Mouse (Mus musculus): Measurements from ENCODE around the gene Plcz1. TPM values are rescaled to one million over a fixed set of nuclear protein-coding genes. Genes with fewer than 3 reads are reported as not detected.

Plcz1 gene
- not detected in 2 replicates for polyA plus RNA-seq (2016; fragmentation: Nextera tagmentation; extraction: Ambion mirVana)

- Histone ChIP-seq H3K27me3 (ENCODE audit: low read depth, poor library complexity, severe bottlenecking) (no peaks in the 10 kb centered on the region), H3K36me3 (no peaks in the 10 kb centered on the region), H3K27ac (no peak within 1 kb of the TSS), H3K4me3 (no peak within 1 kb of the TSS), H3K4me1 (no peaks in the 10 kb centered on the region; the same call in 1 of the 2 replicates), H3K9me3 (replicated peaks) (no peaks in the 10 kb centered on the region)
- WGBS: 92% methylated on average over 5 of the region's 5 CpGs
- DNase-seq (ENCODE audit: low spot score): no peak
Measured at GRCm38 (mm10) chr6:140041357-140041756, at the start of gene Plcz1. Gene Plcz1 (minus strand): TSS chr6:140041457.

- Histone ChIP-seq H3K4me3 (no peak overlapping the region), H3K36me3 (no peaks in the 10 kb centered on the region), H3K9me3 (replicated peaks) (no peaks in the 10 kb centered on the region), H3K27me3 (ENCODE audit: low read depth, poor library complexity, severe bottlenecking) (no peaks in the 10 kb centered on the region), H3K4me1 (no peaks in the 10 kb centered on the region), H3K27ac (no peak overlapping the region)
- DNase-seq (ENCODE audit: low spot score): no peak
- WGBS: 87% methylated on average over 5 of the region's 5 CpGs
Measured at GRCm38 (mm10) chr6:140089855-140090254, 48.6 kb upstream of the Plcz1 start.

- no peak for DNase-seq (ENCODE audit: low spot score)
- 67% methylated on average over 3 of the region's 3 CpGs for WGBS
- Histone ChIP-seq H3K9me3 (replicated peaks) (no peaks in the 10 kb centered on the region), H3K27ac (no peak overlapping the region), H3K4me3 (no peak overlapping the region), H3K27me3 (ENCODE audit: low read depth, poor library complexity, severe bottlenecking) (no peaks in the 10 kb centered on the region), H3K36me3 (no peaks in the 10 kb centered on the region), H3K4me1 (no peaks in the 10 kb centered on the region)
Measured at GRCm38 (mm10) chr6:140081739-140082138, 40.5 kb upstream of the Plcz1 start.

GRCm38 (mm10) chr6:140080933-140081332, 39.7 kb upstream of the Plcz1 start:
- DNase-seq (ENCODE audit: low spot score): no peak
- Histone ChIP-seq H3K9me3 (replicated peaks) (no peaks in the 10 kb centered on the region), H3K27ac (no peak overlapping the region), H3K4me1 (no peaks in the 10 kb centered on the region), H3K27me3 (ENCODE audit: low read depth, poor library complexity, severe bottlenecking) (no peaks in the 10 kb centered on the region), H3K4me3 (no peak overlapping the region), H3K36me3 (no peaks in the 10 kb centered on the region)
- 92% methylated on average over 7 of the region's 7 CpGs for WGBS

GRCm38 (mm10) chr6:140069177-140069576, 27.9 kb upstream of the Plcz1 start:
- H3K27ac ChIP-seq: no peak overlapping the region
- 92% methylated on average over 8 of the region's 8 CpGs for WGBS
- no peaks in the 10 kb centered on the region for H3K27me3 ChIP-seq (ENCODE audit: low read depth, poor library complexity, severe bottlenecking)
- no peak for DNase-seq (ENCODE audit: low spot score)
- H3K4me1 ChIP-seq: no peaks in the 10 kb centered on the region
- no peaks in the 10 kb centered on the region for H3K36me3 ChIP-seq
- H3K9me3 ChIP-seq (replicated peaks): no peaks in the 10 kb centered on the region
- H3K4me3 ChIP-seq: no peak overlapping the region

GRCm38 (mm10) chr6:140054271-140054928, 13.1 kb upstream of the Plcz1 start:
- WGBS: 77% methylated on average over 5 of the region's 5 CpGs
- Histone ChIP-seq H3K4me1 (no peaks in the 10 kb centered on the region), H3K9me3 (replicated peaks) (no peaks in the 10 kb centered on the region), H3K4me3 (no peak overlapping the region), H3K27ac (no peak overlapping the region), H3K27me3 (ENCODE audit: low read depth, poor library complexity, severe bottlenecking) (no peaks in the 10 kb centered on the region), H3K36me3 (no peaks in the 10 kb centered on the region)
- DNase-seq (ENCODE audit: low spot score): no peak

- WGBS: 83% methylated on average over 5 of the region's 5 CpGs
- DNase-seq (ENCODE audit: low spot score): no peak
- no peaks in the 10 kb centered on the region for H3K36me3 ChIP-seq
- H3K4me1 ChIP-seq: no peaks in the 10 kb centered on the region
- H3K4me3 ChIP-seq: no peak overlapping the region
- H3K9me3 ChIP-seq (replicated peaks): no peaks in the 10 kb centered on the region
- H3K27me3 ChIP-seq (ENCODE audit: low read depth, poor library complexity, severe bottlenecking): no peaks in the 10 kb centered on the region
- H3K27ac ChIP-seq: no peak overlapping the region
Measured at GRCm38 (mm10) chr6:140051476-140051875, 10.2 kb upstream of the Plcz1 start.

- 92% methylated on average over 7 of the region's 7 CpGs for WGBS
- Histone ChIP-seq H3K27me3 (ENCODE audit: low read depth, poor library complexity, severe bottlenecking) (no peaks in the 10 kb centered on the region), H3K4me3 (no peak within 1 kb of the TSS), H3K9me3 (replicated peaks) (no peaks in the 10 kb centered on the region), H3K27ac (no peak within 1 kb of the TSS), H3K36me3 (no peaks in the 10 kb centered on the region), H3K4me1 (no peaks in the 10 kb centered on the region; the same call in 1 of the 2 replicates)
- no peak for DNase-seq (ENCODE audit: low spot score)
Measured at GRCm38 (mm10) chr6:140040952-140041351, 305 bp downstream of the Plcz1 start, which contains the start of gene Capza3. Gene Capza3 (plus strand): TSS chr6:140041252.

- 83% methylated on average over 7 of the region's 7 CpGs for WGBS
- no peak for DNase-seq (ENCODE audit: low spot score)
Measured at GRCm38 (mm10) chr6:140024404-140024803, 16.9 kb downstream of the Plcz1 start.

GRCm38 (mm10) chr6:140005181-140005580, 36.1 kb downstream of the Plcz1 start:
- Histone ChIP-seq H3K36me3 (no peaks in the 10 kb centered on the region), H3K27ac (no peak overlapping the region), H3K9me3 (replicated peaks) (no peaks in the 10 kb centered on the region), H3K4me1 (0 out of 2 replicates have a peak, but pooled peaks cover 2% of the 10 kb centered on the region), H3K4me3 (no peak overlapping the region), H3K27me3 (ENCODE audit: low read depth, poor library complexity, severe bottlenecking) (no peaks in the 10 kb centered on the region)
- no peak for DNase-seq (ENCODE audit: low spot score)
- 83% methylated on average over 3 of the region's 3 CpGs for WGBS

More at GRCm38 (mm10) chr6:140024404-140024803, 16.9 kb downstream of the Plcz1 start:
- H3K27me3 ChIP-seq (ENCODE audit: low read depth, poor library complexity, severe bottlenecking): no peaks in the 10 kb centered on the region
- no peaks in the 10 kb centered on the region for H3K4me1 ChIP-seq
- no peak overlapping the region for H3K4me3 ChIP-seq
- H3K9me3 ChIP-seq (replicated peaks): no peaks in the 10 kb centered on the region
- H3K27ac ChIP-seq: no peak overlapping the region
- H3K36me3 ChIP-seq: no peaks in the 10 kb centered on the region

- Histone ChIP-seq H3K27me3 (ENCODE audit: low read depth, poor library complexity, severe bottlenecking) (no peaks in the 10 kb centered on the region), H3K9me3 (replicated peaks) (no peaks in the 10 kb centered on the region), H3K27ac (no peak overlapping the region), H3K36me3 (no peaks in the 10 kb centered on the region), H3K4me3 (no peak overlapping the region), H3K4me1 (no peaks in the 10 kb centered on the region)
- WGBS: 88% methylated on average over 10 of the region's 10 CpGs
- DNase-seq (ENCODE audit: low spot score): no peak
Measured at GRCm38 (mm10) chr6:139989597-139989996, 51.7 kb downstream of the Plcz1 start.

GRCm38 (mm10) chr6:139989075-139989474, 52.2 kb downstream of the Plcz1 start:
- no peak overlapping the region for H3K4me3 ChIP-seq
- no peaks in the 10 kb centered on the region for H3K27me3 ChIP-seq (ENCODE audit: low read depth, poor library complexity, severe bottlenecking)
- H3K36me3 ChIP-seq: no peaks in the 10 kb centered on the region
- no peak for DNase-seq (ENCODE audit: low spot score)
- 87% methylated on average over 6 of the region's 6 CpGs for whole genome bisulfite sequencing
- H3K9me3 ChIP-seq (replicated peaks): no peaks in the 10 kb centered on the region
- no peaks in the 10 kb centered on the region for H3K4me1 ChIP-seq
- no peak overlapping the region for H3K27ac ChIP-seq

- H3K36me3 ChIP-seq: no peaks in the 10 kb centered on the region
- no peak for DNase-seq (ENCODE audit: low spot score)
- 92% methylated on average over 2 of the region's 2 CpGs for WGBS
- H3K4me3 ChIP-seq: no peak overlapping the region
- no peaks in the 10 kb centered on the region for H3K27me3 ChIP-seq (ENCODE audit: low read depth, poor library complexity, severe bottlenecking)
- H3K27ac ChIP-seq: no peak overlapping the region
- no peaks in the 10 kb centered on the region for H3K9me3 ChIP-seq (replicated peaks)
- no peaks in the 10 kb centered on the region for H3K4me1 ChIP-seq
Measured at GRCm38 (mm10) chr6:139986564-139986963, 54.7 kb downstream of the Plcz1 start.

- Histone ChIP-seq H3K4me1 (no peaks in the 10 kb centered on the region), H3K4me3 (no peak overlapping the region), H3K27me3 (ENCODE audit: low read depth, poor library complexity, severe bottlenecking) (no peaks in the 10 kb centered on the region), H3K27ac (no peak overlapping the region), H3K9me3 (replicated peaks) (no peaks in the 10 kb centered on the region), H3K36me3 (no peaks in the 10 kb centered on the region)
- WGBS: 93% methylated on average over 3 of the region's 3 CpGs
- no peak for DNase-seq (ENCODE audit: low spot score)
Measured at GRCm38 (mm10) chr6:139984069-139984468, 57.2 kb downstream of the Plcz1 start.
